Mouse (Mus musculus) MEL (cell line): ENCODE results near the gene Grm2.

Experiments
- CHD2 ChIP-seq: IDR thresholded peaks from 2 replicates; pipeline ENCODE4 v1.6.1; 2011; ENCODE audit warnings: low read length, improper control_type of control experiment
- CTCF ChIP-seq, 3 experiments: IDR thresholded peaks in 2 of 3; conservative IDR thresholded peaks in 1 of 3; 2 replicates each; pipeline ENCODE4 v1.5.1; 2011 to 2012; ENCODE audit warnings: low read length in 3 of 3, low read depth in 2 of 3, mild to moderate bottlenecking in 2 of 3, improper control_type of control experiment in 1 of 3, inconsistent platforms in 1 of 3, mixed read lengths in 1 of 3, moderate library complexity in 1 of 3; ENCODE audit not compliant: control insufficient read depth in 1 of 3, insufficient read depth in 1 of 3, poor library complexity in 1 of 3, severe bottlenecking in 1 of 3
- E2F4 ChIP-seq: IDR thresholded peaks from 2 replicates; pipeline ENCODE4 v1.6.1; 2011; ENCODE audit warnings: low read depth, low read length, improper control_type of control experiment, borderline replicate concordance
- EP300 ChIP-seq, 2 experiments: IDR thresholded peaks; 2 replicates each; pipeline ENCODE4 v1.6.1; 2011; ENCODE audit warnings: improper control_type of control experiment in 2 of 2, low read length in 2 of 2, low read depth in 1 of 2, mild to moderate bottlenecking in 1 of 2
- ETS1 ChIP-seq: IDR thresholded peaks from 2 replicates; pipeline ENCODE4 v1.6.1; 2012; ENCODE audit warnings: low read depth, mild to moderate bottlenecking, inconsistent platforms, low read length, improper control_type of control experiment, moderate library complexity
- GATA1 ChIP-seq: IDR thresholded peaks from 2 replicates; pipeline ENCODE4 v1.6.1; 2011; ENCODE audit warnings: low read depth, low read length, improper control_type of control experiment
- MAFK ChIP-seq: IDR thresholded peaks from 2 replicates; pipeline ENCODE4 v1.6.1; 2011; ENCODE audit warnings: low read depth, mild to moderate bottlenecking, low read length, improper control_type of control experiment, borderline replicate concordance
- MEF2A ChIP-seq: IDR thresholded peaks from 2 replicates; pipeline ENCODE4 v1.6.1; 2014; ENCODE audit warnings: low read depth, mild to moderate bottlenecking, inconsistent platforms, low read length, improper control_type of control experiment; ENCODE audit not compliant: poor library complexity, insufficient replicate concordance, severe bottlenecking; ENCODE audit errors: extremely low read depth
- POLR2A ChIP-seq, 2 experiments: IDR thresholded peaks; 2 replicates each; pipeline ENCODE4 v1.6.1; 2011 to 2012; ENCODE audit warnings: low read length in 2 of 2, mild to moderate bottlenecking in 2 of 2, control low read depth in 1 of 2, improper control_type of control experiment in 1 of 2, low read depth in 1 of 2, moderate library complexity in 1 of 2; ENCODE audit not compliant: control insufficient read depth in 1 of 2, insufficient read depth in 1 of 2, poor library complexity in 1 of 2
- POLR2AphosphoS2 ChIP-seq: IDR thresholded peaks from 2 replicates; pipeline ENCODE4 v1.6.1; 2011; ENCODE audit warnings: low read length, improper control_type of control experiment
- POLR2AphosphoS5 ChIP-seq: IDR thresholded peaks from 2 replicates; pipeline ENCODE4 v1.6.1; 2012; ENCODE audit warnings: low read depth, borderline replicate concordance, mild to moderate bottlenecking, inconsistent platforms, low read length, moderate library complexity, mixed read lengths
- RAD21 ChIP-seq: IDR thresholded peaks from 2 replicates; pipeline ENCODE4 v1.6.1; 2011; ENCODE audit warnings: mild to moderate bottlenecking, low read depth, low read length, improper control_type of control experiment
- TCF12 ChIP-seq: IDR thresholded peaks from 2 replicates; pipeline ENCODE4 v1.6.1; 2014; ENCODE audit warnings: low read depth, mild to moderate bottlenecking, inconsistent platforms, low read length, improper control_type of control experiment, moderate library complexity
- ZC3H11A ChIP-seq: IDR thresholded peaks from 2 replicates; pipeline ENCODE4 v1.6.1; 2012; ENCODE audit warnings: low read depth, mild to moderate bottlenecking, inconsistent platforms, low read length, improper control_type of control experiment

DNA sequence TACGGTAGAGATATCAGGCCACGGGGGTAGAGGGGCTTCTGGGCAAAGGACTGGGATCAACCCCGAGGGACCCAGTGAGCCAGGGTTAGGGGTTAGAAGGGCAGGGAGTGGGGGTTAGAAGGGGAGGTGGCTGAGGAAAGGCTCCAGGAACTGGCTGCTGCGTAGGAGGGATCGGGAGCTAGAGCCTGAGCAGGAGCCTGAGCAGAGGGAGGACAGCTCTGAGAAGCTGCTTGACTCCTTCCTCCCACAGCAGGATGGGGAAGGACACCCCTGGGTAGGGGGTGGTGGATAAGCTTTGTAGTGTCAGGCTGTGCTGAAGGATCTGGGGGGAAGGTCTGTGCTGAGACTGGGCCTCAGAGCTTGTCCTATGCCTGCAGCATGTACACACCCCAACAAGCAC is 938 bp upstream of the Grm2 start:
- TF ChIP-seq POLR2A (IDR thresholded peaks at IDR 0.05; ENCODE audit: control insufficient read depth in 1 of 2, insufficient read depth in 1 of 2, low read depth in 1 of 2, low read length in 2 of 2, poor library complexity in 1 of 2): no peak
- TF ChIP-seq E2F4: no peak
- TF ChIP-seq CTCF (IDR thresholded peaks at IDR 0.05 in 2 of 3, conservative IDR thresholded peaks at IDR 0.05 in 1 of 3; ENCODE audit: control insufficient read depth in 1 of 3, insufficient read depth in 1 of 3, low read depth in 2 of 3, low read length in 3 of 3, poor library complexity in 1 of 3, severe bottlenecking in 1 of 3): no peak
- TF ChIP-seq GATA1: no peak
- no peak for TF ChIP-seq POLR2AphosphoS5
- no peak for TF ChIP-seq EP300 (IDR thresholded peaks at IDR 0.05; ENCODE audit: low read depth in 1 of 2, low read length in 2 of 2)
- no peak for TF ChIP-seq RAD21
- TF ChIP-seq MEF2A: no peak
- TF ChIP-seq TCF12: no peak
- no peak for TF ChIP-seq MAFK
- TF ChIP-seq ZC3H11A: no peak
- TF ChIP-seq ETS1: no peak
- no peak for TF ChIP-seq POLR2AphosphoS2
- no peak for TF ChIP-seq CHD2
